Mouse (Mus musculus) myocyte (in vitro differentiated cells): ENCODE measurements around the gene Rhbdf2.

ENCODE experiments used
- CEBPB ChIP-seq: IDR thresholded peaks from 2 replicates; pipeline ENCODE4 v1.6.1; 2011; ENCODE audit warnings: mild to moderate bottlenecking, moderate library complexity; ENCODE audit not compliant: poor library complexity, insufficient read depth, severe bottlenecking
- E2F4 ChIP-seq: IDR thresholded peaks from one replicate; pipeline ENCODE4 v1.6.1; 2011; ENCODE audit warnings: mild to moderate bottlenecking, control low read depth, moderate library complexity; ENCODE audit not compliant: insufficient read depth
- MAX ChIP-seq: IDR thresholded peaks from one replicate; pipeline ENCODE4 v1.6.1; 2011; ENCODE audit warnings: low read depth, mild to moderate bottlenecking, control low read depth
- MYOG ChIP-seq, 3 experiments: IDR thresholded peaks; one replicate each; pipeline ENCODE4 v1.6.1; 2011; ENCODE audit warnings: control low read depth in 2 of 3, low read depth in 2 of 3, mild to moderate bottlenecking in 2 of 3; ENCODE audit not compliant: insufficient read length in 2 of 3, control insufficient read depth in 1 of 3, insufficient read depth in 1 of 3
- POLR2A ChIP-seq: IDR thresholded peaks from one replicate; pipeline ENCODE4 v1.6.1; 2011; ENCODE audit warnings: low read depth, mild to moderate bottlenecking, control low read depth, moderate library complexity; ENCODE audit not compliant: insufficient read length
- POLR2AphosphoS2 ChIP-seq: IDR thresholded peaks from one replicate; pipeline ENCODE4 v1.6.1; 2011; ENCODE audit warnings: low read depth, control low read depth; ENCODE audit not compliant: insufficient read length
- REST ChIP-seq: IDR thresholded peaks from one replicate; pipeline ENCODE4 v1.6.1; 2011; ENCODE audit warnings: mild to moderate bottlenecking, control low read depth, moderate library complexity; ENCODE audit not compliant: insufficient read depth, insufficient read length
- TCF3 ChIP-seq: IDR thresholded peaks from one replicate; pipeline ENCODE4 v1.6.1; 2011; ENCODE audit warnings: low read depth, control low read depth; ENCODE audit not compliant: insufficient read length
- USF1 ChIP-seq: IDR thresholded peaks from one replicate; pipeline ENCODE4 v1.6.1; 2011; ENCODE audit warnings: low read depth, mild to moderate bottlenecking, control low read depth, moderate library complexity

- TF ChIP-seq MAX: no peak
- no peak for TF ChIP-seq POLR2A
- TF ChIP-seq TCF3: no peak
- TF ChIP-seq MYOG (IDR thresholded peaks at IDR 0.05; ENCODE audit: control insufficient read depth in 1 of 3, insufficient read depth in 1 of 3, insufficient read length in 2 of 3, low read depth in 2 of 3): no peak
- TF ChIP-seq REST: no peak
- no peak for TF ChIP-seq USF1
- TF ChIP-seq CEBPB: no peak
- no peak for TF ChIP-seq POLR2AphosphoS2
- TF ChIP-seq E2F4: no peak
Measured at GRCm38 (mm10) chr11:116627072-116628020, 527 bp upstream of the Rhbdf2 start.
